Mouse (Mus musculus) retina, adult 2 months (tissue): ENCODE data around the gene Clstn2.

Experiments used
- DNase-seq: peaks from one replicate; pipeline ENCODE4 v3.0.0-alpha.2; 2012; ENCODE audit warnings: low read depth, low spot score

Clstn2 gene

DNA sequence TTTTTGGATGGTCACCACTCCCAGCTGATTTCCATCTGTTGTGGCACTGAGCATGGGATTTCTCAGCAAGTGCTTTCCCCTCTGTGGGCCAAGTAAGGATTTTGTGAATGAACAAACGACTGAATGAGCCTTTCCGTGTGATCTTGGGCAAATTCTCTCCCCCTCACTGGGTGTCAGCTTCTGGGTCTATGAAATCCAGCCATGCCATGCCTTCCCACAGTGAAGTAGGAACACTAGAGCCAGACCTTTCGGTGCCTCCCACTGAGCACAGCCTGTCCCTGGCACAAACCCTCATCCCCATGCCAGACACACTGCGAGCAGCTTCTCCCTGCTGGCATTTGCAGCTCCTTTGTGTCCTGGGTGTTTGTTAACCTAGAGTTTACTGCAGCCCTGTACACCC, 347.3 kb downstream of the Clstn2 start:
- DNase-seq: no peak

- DNase-seq: no peak
Observed at GRCm38 (mm10) chr9:97679878-97680277, 353.1 kb downstream of the Clstn2 start.

DNA sequence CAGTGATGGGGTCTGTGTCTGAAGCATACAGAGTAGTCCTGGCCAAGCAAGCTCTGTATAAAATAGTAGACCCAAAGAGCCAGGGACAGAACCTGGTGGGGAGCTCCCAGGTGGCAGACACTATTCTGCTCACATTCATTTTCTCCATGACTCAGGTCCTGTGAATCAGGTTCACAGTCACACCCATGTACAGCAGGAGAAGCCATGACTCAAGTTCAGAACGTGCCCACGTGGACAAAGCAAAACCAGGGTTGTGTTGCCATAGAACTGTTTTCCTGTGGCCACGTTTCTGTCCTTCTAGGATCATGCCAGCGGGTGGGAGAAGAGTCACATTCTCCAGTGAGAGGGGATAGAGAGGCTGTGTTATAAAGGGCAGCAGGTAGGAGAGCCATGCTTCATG, 353.9 kb downstream of the Clstn2 start:
- no peak for DNase-seq

- no peak for DNase-seq
Observed at GRCm38 (mm10) chr9:97677075-97677474, 355.9 kb downstream of the Clstn2 start.

DNA sequence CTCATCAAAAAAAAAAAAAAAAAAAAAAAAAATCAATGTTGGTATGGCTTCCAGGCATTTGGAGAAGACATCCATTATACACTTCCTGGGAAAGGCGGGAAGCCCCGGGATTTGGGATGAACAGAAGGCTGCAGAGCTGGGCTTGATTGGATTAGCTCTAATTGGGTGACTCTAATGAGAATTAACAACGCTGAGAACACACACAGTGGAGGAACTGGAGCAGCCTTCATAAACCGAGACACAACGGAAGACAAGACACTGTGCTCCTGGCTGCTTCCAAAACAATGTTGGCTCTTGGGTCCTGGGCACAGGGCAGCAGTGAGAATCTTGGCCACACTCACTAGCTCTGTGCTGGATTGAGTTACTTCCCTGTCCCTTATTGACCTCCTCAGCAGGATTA, 360.3 kb downstream of the Clstn2 start:
- DNase-seq: no peak

DNA sequence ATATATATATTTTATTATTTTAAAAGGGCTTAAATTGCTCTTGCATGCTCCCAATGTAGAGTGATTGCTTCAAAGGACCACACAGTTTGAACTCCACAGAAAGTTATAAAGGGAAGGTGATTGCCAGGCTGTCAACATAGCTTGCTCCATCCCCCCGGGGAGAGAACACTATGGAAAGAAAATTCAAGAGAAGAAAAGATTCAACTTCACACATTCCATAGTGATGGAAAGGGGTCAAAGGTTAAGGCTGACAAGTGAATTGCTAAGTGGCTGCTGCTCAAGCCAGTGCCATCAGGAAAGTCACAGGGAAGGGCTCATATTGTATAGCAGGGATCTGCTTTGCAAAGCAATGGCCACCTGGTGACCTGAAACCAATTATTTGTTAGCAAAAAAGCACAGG, 360.8 kb downstream of the Clstn2 start:
- DNase-seq: no peak

DNA sequence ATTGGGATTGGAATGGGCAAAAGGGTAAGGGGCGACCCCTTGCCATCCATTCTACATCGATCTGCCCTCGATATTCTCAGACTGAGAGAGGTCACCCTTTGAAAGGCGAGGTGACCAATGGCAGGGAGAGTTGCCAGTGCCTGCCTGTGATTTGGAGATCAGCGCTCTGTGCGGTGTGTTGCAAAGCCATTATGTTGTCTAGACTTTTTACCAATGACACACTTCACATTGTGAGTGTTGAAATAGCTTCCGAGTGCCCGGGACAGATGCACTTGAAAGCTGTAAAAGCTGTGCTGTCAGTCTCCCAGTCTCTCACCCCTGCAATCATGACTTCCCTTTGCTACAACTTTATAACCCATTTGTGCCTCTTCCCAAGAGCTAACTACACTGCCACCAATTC, 362.3 kb downstream of the Clstn2 start:
- DNase-seq: no peak

DNA sequence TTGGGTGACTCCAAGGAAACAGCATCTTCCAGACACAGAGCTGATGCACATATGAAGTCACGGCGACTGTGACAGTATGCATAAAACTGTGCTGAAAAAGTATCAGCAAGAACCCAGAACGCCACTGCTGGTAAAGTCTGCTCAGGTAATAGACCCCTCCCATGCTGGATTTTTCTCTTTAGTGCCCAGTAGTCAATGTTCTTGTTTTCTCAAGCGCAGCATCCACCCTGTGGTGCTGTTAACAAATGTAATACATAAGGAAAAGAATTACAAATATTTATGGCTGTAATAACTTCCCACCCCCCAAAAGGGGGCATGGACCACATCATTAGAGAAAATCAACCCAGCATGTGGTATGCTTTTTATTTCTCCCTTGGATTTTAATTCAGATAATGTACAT, 372.0 kb downstream of the Clstn2 start:
- no peak for DNase-seq

DNA sequence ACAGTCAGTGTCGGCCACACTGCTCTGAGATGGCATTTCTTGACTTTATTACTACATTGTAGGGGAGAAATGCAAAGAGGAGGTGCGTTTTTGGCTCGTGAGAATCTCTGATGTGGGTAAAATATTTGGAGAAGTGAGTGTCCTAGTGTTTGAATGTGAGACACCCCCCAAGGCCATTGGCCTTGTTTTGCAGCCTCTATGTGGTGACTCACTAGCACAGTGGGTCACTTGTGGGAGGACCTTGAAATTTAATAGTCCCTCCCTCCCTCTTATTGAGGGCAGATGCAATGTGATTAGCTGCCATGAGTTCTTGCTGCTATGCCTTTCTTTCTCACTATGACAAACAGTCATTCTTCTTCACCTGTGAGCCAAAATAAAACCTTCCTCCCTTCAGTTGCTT, 374.2 kb downstream of the Clstn2 start:
- DNase-seq: no peak

DNA sequence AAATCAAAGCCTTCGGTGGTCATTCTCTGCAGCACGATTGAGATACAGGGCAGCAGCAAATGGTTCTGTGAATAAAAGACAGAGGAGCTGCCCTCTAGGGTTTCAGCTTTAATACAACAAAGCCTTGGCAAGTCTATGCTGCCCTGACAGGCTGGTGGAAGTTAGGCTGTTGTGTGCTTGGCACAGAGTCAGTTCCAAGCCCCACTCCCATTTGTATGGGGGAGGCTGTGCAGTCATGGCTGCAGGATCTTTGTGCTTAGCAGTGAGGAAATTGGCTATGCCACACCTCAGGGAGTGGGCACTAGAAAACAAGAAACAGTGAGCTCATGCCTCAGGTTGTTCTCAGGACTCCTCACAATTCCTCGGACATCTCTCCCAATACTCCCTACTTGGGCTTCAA, 384.6 kb downstream of the Clstn2 start:
- DNase-seq: no peak

DNA sequence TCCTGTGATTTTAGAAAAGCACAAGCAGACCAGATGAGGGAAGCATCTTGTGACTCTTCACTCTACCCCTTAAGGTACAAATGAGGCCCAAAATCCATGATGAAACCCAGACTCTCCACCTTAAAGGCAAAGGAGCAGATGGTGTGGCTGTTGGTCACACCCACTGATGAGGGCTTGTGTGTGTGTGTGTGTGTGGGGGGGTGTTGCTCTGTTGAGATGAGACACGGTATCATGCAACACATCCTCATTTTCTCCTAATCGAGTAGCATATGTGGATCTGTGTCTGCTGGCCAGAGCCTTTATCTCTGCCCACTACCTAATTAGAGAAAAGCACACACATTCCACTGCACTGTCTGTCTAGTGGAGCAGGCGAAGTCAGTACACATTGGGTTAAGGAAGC, 387.2 kb downstream of the Clstn2 start:
- no peak for DNase-seq

- no peak for DNase-seq
Observed at GRCm38 (mm10) chr9:97642396-97642795, 390.6 kb downstream of the Clstn2 start.

- no peak for DNase-seq
Observed at GRCm38 (mm10) chr9:97639967-97640549, 392.9 kb downstream of the Clstn2 start.

- DNase-seq: no peak
Observed at GRCm38 (mm10) chr9:97638683-97639354, 394.2 kb downstream of the Clstn2 start.

DNA sequence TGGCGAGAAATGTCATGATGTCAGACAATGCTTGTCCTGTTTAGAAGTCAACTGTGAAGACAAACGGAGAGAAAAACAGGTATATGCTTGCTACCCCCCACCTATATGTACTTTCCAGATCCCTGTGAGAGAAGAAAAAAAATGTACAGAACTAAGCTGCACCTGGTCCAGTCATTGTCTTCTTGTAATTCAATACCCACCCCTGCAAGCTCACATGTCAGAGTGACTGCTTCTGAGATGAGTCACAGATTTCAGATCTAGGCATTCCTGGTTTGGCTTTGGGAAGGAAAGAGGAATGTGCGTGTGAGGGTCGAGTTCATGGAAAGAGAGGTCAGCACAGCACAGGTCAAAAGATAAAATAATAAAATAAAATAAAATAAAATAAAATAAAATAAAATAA, 397.6 kb downstream of the Clstn2 start:
- no peak for DNase-seq

DNA sequence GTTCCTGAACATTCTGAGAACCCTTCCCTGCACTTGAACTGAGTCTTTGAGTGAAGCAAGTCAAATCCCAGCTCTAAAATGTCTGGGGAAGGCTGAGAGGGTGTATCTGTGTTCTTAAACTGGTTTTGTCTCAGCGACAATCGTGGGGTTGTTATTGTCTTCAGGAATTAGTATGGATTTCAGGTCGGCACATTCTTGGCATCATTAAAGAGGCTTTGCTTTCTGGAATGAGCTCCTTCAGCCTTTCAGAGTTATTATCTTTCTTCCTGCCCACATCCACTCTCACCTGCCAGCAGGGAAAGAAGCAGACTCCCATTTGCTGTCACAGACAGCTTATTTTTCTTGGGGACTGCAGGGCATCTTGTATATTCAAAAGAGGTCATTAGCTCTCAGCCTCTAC, 398.1 kb downstream of the Clstn2 start:
- no peak for DNase-seq

- no peak for DNase-seq
Observed at GRCm38 (mm10) chr9:97629180-97629579, 403.8 kb downstream of the Clstn2 start.

GRCm38 (mm10) chr9:97628361-97628908, 404.5 kb downstream of the Clstn2 start:
- no peak for DNase-seq

- no peak for DNase-seq
Observed at GRCm38 (mm10) chr9:97627916-97628315, 405.1 kb downstream of the Clstn2 start.

- no peak for DNase-seq
Observed at GRCm38 (mm10) chr9:97610566-97610965, 422.4 kb downstream of the Clstn2 start.

DNA sequence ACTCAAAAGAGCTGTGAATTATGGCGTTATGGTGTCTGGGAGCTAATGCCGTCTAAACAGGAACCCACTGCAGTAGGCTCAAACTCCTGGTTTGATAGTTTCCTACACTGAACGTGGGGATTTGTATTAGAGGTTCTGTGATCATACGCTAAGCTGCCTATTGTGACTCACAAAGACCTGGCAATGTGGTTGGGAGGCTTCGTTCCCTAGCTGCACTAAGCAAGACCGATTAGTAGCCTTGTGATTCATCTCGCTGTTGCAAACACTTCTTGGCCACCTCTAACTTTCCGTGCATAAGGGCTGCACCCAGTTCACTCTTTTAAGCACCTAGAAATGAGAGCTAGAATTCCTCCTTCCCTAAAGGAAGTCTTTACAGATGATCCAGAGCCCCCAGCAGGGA, 429.3 kb downstream of the Clstn2 start:
- DNase-seq: no peak

GRCm38 (mm10) chr9:97602476-97602875, 430.5 kb downstream of the Clstn2 start:
- DNase-seq: peak; percentile 13

DNA sequence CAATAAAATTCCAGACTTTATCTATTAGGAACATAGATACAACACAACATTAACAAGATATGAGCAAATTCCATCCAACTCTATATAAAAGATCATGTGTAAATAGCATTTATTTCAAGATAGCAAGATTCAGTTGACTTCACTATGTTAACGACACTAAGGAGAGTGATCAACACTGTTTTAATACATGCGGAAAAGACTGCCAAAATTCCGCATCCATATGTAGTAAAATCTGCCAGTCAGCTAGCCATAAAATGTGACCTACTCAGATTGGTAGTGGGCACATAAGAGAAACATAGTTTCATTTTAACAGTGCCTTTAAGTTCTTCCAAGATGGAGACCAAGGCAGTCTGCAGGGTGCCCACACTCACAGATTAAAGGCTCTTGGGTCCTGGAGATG, 434.0 kb downstream of the Clstn2 start:
- no peak for DNase-seq
